Mouse (Mus musculus) CH12F3 (cell line): ENCODE results near the gene Esp23.
"Not testable (repeated sequence)": the region's sequence is repeated elsewhere in the genome, so short reads cannot be mapped to it uniquely, and the experiment has no call there.

ENCODE experiments used
- in situ Hi-C: fragments of 300-500 bp; cut with MboI; formaldehyde crosslinking; loops from 2 replicates; pipeline ENCODE4 v1.14.3; 2020; ENCODE audit warnings: low sequenced_read_pairs

The Esp23 gene

DNA sequence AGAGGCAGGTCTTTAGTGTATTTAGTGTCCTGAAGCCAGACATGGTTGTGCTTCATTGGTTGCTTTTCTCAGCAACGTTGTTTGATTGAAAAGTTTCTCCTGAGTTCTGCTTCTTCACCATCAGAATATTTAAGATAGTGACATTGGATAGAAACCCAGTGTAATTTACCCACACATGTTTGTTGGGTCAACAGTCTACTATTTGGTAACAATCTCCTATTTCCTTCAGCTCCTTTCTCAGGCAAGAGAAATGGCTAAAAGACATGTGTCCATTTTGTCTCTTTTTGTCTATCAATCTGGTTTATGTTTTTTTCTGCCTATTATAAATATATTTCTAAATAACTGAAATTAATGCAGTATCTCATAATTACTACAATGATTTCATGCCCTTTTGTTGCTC, at the start of gene Esp23:
Gene Esp23 (minus strand): TSS at position 101 of the 400 bp plus-strand sequence.
- in situ Hi-C loops = no loop called here

DNA sequence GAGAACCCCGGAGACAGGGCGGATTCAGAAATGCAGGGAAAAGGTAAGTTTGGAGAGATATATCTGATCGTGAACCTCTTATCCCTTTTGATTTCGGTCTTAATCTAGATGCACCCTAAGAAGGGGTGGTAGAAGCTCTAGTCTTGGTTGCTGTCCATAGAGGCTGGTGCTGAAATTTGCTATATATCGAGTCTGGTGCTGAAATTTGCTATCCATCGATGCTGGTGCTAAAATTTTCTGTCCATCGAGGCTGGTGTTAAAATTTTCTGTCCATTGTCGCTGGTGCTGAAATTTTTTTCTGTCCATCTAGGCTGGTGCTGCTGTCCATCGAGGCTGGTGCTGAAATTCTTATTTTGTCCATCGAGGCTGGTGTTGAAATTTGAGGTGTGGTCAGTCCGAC, 30.3 kb upstream of the Esp23 start:
- in situ Hi-C loops = not testable (repeated sequence)

DNA sequence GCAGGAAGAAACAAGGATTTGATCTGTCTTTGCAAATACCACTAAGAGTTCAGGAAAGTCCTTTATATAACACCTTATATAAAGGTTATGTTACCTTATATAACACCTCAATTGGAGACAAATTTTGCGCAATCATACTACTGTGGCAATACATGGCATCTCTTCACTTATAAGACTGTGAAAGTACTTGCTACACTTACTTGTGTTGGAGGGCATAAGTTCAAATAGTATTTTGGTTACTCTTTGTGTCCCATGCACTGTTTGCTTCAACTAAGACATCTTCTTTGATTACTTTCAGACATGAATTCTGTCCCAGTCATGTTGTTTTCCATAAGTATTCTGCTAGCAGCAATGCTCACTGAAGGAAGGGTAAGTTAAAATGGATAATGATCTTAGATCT, 18.2 kb upstream of the Esp23 start, which contains the start of gene Esp22:
Gene Esp22 (plus strand): TSS at position 301 of the 400 bp plus-strand sequence.
- in situ Hi-C loops = no loop called here

DNA sequence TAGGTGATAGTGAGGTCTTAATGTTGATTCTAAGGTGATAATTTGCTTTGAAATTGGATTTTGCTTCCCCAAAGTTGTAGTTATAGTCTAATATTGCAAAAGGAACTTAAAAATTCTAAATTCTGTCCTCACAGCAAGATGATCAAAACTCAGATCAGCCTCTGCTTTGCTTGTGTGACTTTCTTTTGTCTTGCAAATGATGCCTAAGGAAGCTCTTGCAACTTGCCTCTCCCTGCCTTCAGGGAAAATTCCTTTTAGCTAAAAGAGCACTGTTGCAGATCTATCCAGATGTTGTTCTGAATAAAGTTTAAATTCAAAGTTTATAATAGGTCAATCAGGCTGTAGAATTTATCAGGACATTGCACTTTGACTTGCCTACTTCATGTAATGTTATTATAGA, 13.2 kb downstream of the Esp23 start:
- in situ Hi-C loops = no loop called here

DNA sequence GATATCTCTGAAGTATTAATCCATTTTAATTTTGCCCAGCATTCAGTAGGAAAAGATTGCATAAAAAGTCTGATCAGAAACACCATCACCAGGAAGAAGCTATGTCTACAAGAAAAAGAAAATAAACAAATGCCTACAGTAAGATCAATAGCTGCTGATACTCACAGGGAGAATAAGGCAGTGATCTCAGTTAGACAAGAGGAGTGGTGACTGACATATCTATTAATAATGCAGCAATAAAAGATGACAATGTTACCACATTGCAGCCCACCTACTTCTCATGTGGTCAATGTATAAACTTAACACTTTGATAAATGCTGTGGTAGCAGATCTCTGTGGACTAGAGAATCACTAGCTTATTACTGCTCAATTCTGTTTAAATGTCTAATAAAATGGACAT, 33.6 kb downstream of the Esp23 start, which contains the start of gene Gm21903:
Gene Gm21903 (minus strand): TSS at position 101 of the 400 bp plus-strand sequence.
- in situ Hi-C loops = no loop called here

DNA sequence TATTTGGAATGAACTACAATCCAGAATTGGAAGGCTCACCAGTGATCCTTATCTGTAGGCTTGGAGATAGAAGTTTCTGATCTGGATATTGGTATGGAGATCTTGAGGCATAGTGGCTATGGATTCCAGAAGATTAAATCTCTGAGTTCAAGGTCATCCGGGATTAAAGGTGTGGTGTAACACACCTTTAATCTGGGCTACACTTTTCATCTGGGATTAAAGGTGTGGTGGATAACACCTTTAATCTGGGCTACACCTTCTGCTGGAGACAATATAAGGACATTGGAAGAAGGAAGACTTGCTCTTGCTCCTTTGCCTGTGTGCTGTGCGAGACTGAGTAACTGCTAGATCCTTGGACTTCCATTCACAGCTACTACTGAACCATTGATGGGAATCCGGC, 40.4 kb downstream of the Esp23 start, which contains the start of gene Esp24:
Gene Esp24 (plus strand): TSS at position 301 of the 400 bp plus-strand sequence.
- in situ Hi-C loops = not testable (repeated sequence)
